Mouse (Mus musculus) adrenal gland, postnatal 36 days (tissue): Measurements from ENCODE around the gene Gm3045. TPM values are rescaled to one million over a fixed set of nuclear protein-coding genes. Genes with fewer than 3 reads are reported as not detected.

Source experiments
- total RNA-seq, 2 experiments: library from RNA; stranded (reverse); gene quantifications; 2 replicates each; pipeline ENCODE4 v1.2.3; 2021

Gene Gm3045
- total RNA-seq, 2 experiments from 2014 or later, result not detected

Other genes with a start within 250 kb of the Gm3045 start
- 1 to 10 TPM; 1.4 to 1.7 TPM for gene Tifab, start 247.7 kb upstream of the Gm3045 start, total RNA-seq
- not detected for gene Neurog1, start 174.4 kb upstream of the Gm3045 start, total RNA-seq
- gene Cxcl14, start 130.0 kb upstream of the Gm3045 start, total RNA-seq, result 10 to 100 TPM; 34.9 to 36.1 TPM
- gene Slc25a48, start 11.8 kb downstream of the Gm3045 start, total RNA-seq, result 1 to 10 TPM; 2.3 to 2.8 TPM
- not detected for gene Il9, start 55.7 kb downstream of the Gm3045 start, total RNA-seq
- gene Fbxl21, start 95.9 kb downstream of the Gm3045 start, total RNA-seq, result 1 to 10 TPM; 2.0 to 5.5 TPM
- gene Lect2, start 121.9 kb downstream of the Gm3045 start, total RNA-seq, result not detected
- 10 to 100 TPM; 33.1 to 50.2 TPM for gene Tgfbi, start 182.9 kb downstream of the Gm3045 start, total RNA-seq